Mouse (Mus musculus) heart, embryonic 14.5 days (tissue): ENCODE measurements at regions not wholly inside any gene's neighbourhood (a gene's known extent, or its start where the extent isn't known, plus 50 kb on each side); places are given as distances from the start of the nearest gene placed in this dataset.

Experiments used
- ATAC-seq: fragments of 200-750 bp; cut with Nextera tagmentation; 2 replicates; pipeline ENCODE4 v1.8.0; 2017; ENCODE audit warnings: low read depth, moderate TSS enrichment; ENCODE audit not compliant: insufficient number of reproducible peaks, insufficient read depth, low FRiP score
- H3K27ac ChIP-seq, 2 experiments: fragments of 200-500 bp in 1 of 2; fragments of 300-500 bp in 1 of 2; sonication (generic) in 1 of 2; replicated peaks in 1 of 2; 2 replicates each; pipeline ENCODE4 v1.5.1; 2012 to 2014; ENCODE audit warnings: low read depth in 2 of 2, low read length in 2 of 2, control low read depth in 1 of 2, mild to moderate bottlenecking in 1 of 2, mixed read lengths in 1 of 2; ENCODE audit not compliant: control insufficient read depth in 1 of 2, insufficient read depth in 1 of 2
- H3K27me3 ChIP-seq: fragments of 300-500 bp; sonication (generic); 2 replicates; pipeline ENCODE4 v1.6.1; 2014; ENCODE audit warnings: mild to moderate bottlenecking, low read length, control low read depth; ENCODE audit not compliant: control insufficient read depth, insufficient read depth
- H3K36me3 ChIP-seq: fragments of 300-500 bp; sonication (generic); 2 replicates; pipeline ENCODE4 v1.6.1; 2014; ENCODE audit warnings: mild to moderate bottlenecking, control low read depth, low read length, mixed read lengths; ENCODE audit not compliant: control insufficient read depth, insufficient read depth
- H3K4me1 ChIP-seq, 2 experiments: fragments of 200-500 bp in 1 of 2; fragments of 300-500 bp in 1 of 2; sonication (generic) in 1 of 2; 2 replicates each; pipeline ENCODE4 v1.6.1; 2012 to 2014; ENCODE audit warnings: low read length in 2 of 2, control low read depth in 1 of 2, mixed read lengths in 1 of 2; ENCODE audit not compliant: control insufficient read depth in 2 of 2, insufficient read depth in 2 of 2
- H3K4me2 ChIP-seq: fragments of 300-500 bp; sonication (generic); 2 replicates; pipeline ENCODE4 v1.6.1; 2014; ENCODE audit warnings: mild to moderate bottlenecking, low read length
- H3K4me3 ChIP-seq, 2 experiments: fragments of 200-500 bp in 1 of 2; fragments of 300-500 bp in 1 of 2; sonication (generic) in 1 of 2; 2 replicates each; pipeline ENCODE4 v1.5.1; 2012 to 2014; ENCODE audit warnings: low read length in 2 of 2, mild to moderate bottlenecking in 2 of 2, control low read depth in 1 of 2, low read depth in 1 of 2, moderate library complexity in 1 of 2; ENCODE audit not compliant: control insufficient read depth in 1 of 2, insufficient read depth in 1 of 2
- H3K9ac ChIP-seq: fragments of 300-500 bp; sonication (generic); 2 replicates; pipeline ENCODE4 v1.6.1; 2014; ENCODE audit warnings: mild to moderate bottlenecking, low read length
- H3K9me3 ChIP-seq: fragments of 300-500 bp; sonication (generic); 2 replicates; pipeline ENCODE4 v1.6.1; 2016; ENCODE audit warnings: low read length, control low read depth; ENCODE audit not compliant: control insufficient read depth
- WGBS: fragments of 180-500 bp; shearing (Covaris S2); extraction: QIAGEN DNeasy Blood & Tissue Kit; methylation state at CpG from one replicate; pipeline ENCODE4 v1.1.7; 2014; 5-methylcytosine and 5-hydroxymethylcytosine counted together

DNA sequence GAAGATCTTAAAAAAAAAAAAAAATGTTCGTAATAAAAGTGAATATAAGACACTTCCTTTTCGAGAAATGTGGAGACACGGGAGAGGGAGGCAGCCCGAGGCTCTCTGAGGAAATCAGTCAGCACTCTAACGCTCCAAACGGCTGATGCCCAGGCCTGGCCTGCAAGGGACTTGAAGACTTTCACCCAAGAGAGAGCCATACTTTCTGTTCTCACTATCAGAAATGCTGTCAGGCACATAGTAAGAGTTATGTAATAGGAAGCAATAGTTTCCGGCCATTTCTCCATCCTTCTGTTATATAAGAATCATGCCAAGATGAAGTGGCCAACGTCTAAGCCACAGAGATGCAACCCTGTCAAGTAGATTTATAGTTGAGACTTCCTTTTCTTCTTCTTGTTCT lies 140.3 kb downstream of the Gsdmc2 start:
- Histone ChIP-seq H3K4me2 (no peak overlapping the region), H3K36me3 (no peaks in the 10 kb centered on the region), H3K9me3 (no peaks in the 10 kb centered on the region), H3K27ac (no peak overlapping the region), H3K27me3 (no peaks in the 10 kb centered on the region), H3K9ac (no peak overlapping the region), H3K4me3 (no peak overlapping the region), H3K4me1 (no peaks in the 10 kb centered on the region)
- WGBS, result 86% methylated on average over 8 of the region's 8 CpGs
- no peak for ATAC-seq

DNA sequence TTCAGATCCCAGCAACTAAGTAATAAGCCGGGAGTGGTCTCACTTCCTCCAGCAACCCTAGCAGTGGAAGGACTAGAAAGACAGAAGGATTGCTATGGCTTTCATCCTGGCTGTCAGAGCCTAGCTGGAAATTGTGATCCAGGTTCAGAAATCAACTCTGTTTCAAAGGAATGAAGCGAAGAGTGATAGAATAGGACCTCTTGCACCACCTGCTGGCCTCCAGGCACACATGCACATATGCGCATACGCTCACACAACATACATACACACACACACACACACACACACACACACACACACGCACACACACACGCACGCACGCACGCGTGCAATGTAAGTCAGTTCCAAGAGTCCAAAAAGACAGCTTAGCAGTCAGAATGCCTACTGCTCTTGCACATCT lies 147.1 kb downstream of the Gsdmc2 start:
- 95% methylated on average over 10 of the region's 10 CpGs for WGBS
- Histone ChIP-seq H3K9me3 (no peaks in the 10 kb centered on the region), H3K27me3 (no peaks in the 10 kb centered on the region), H3K4me1 (no peaks in the 10 kb centered on the region), H3K9ac (no peak overlapping the region), H3K4me2 (no peak overlapping the region), H3K27ac (no peak overlapping the region), H3K36me3 (no peaks in the 10 kb centered on the region), H3K4me3 (no peak overlapping the region)
- no peak for ATAC-seq

DNA sequence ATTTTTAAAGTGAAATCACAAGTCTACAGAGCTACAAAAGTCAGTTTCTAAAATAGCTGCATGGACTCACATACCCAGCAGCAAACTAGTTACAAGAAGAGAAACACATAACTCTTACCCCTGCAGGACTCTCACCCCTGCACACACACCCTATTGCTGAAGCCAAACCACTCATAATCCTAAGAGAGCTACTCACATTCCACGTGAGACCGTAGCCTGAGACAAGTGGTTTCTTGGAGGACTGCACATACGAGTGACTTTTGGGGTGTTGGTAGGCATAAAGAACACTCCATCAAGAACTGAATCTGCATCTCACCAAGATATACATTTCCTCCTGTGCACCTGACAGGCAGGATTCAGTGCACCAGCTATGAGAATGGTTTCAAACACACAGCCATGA lies 150.8 kb downstream of the Gsdmc2 start:
- H3K9ac ChIP-seq, result no peak overlapping the region
- H3K27ac ChIP-seq, result no peak overlapping the region
- no peaks in the 10 kb centered on the region for H3K4me1 ChIP-seq
- H3K4me3 ChIP-seq, result no peak overlapping the region
- ATAC-seq, result no peak
- 56% methylated on average over 3 of the region's 3 CpGs for WGBS
- no peaks in the 10 kb centered on the region for H3K36me3 ChIP-seq
- no peaks in the 10 kb centered on the region for H3K9me3 ChIP-seq
- H3K4me2 ChIP-seq, result no peak overlapping the region
- no peaks in the 10 kb centered on the region for H3K27me3 ChIP-seq

DNA sequence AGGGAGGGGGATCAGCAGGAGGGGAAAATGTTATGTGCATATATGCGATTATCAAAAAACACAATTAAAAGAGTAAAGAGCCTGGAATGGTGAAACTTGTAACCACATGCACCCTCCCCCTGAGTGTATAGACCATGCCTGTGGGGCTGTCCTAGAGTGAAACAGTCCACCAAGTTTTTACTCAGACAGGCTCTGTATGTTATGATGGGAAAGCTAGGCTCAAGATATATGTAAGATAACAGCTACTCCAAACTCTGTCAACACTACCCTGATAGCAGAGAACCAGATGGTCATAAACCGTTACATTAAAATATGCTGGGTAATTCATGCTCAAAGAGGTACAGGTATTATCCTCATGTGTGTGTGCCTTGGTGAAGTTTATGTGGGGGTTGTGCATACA lies 151.4 kb downstream of the Gsdmc2 start:
- no peak overlapping the region for H3K9ac ChIP-seq
- no peak overlapping the region for H3K4me3 ChIP-seq
- 79% methylated on average over 2 of the region's 2 CpGs for WGBS
- no peaks in the 10 kb centered on the region for H3K27me3 ChIP-seq
- H3K4me1 ChIP-seq, result no peaks in the 10 kb centered on the region
- H3K36me3 ChIP-seq, result no peaks in the 10 kb centered on the region
- no peaks in the 10 kb centered on the region for H3K9me3 ChIP-seq
- H3K4me2 ChIP-seq, result no peak overlapping the region
- no peak for ATAC-seq
- no peak overlapping the region for H3K27ac ChIP-seq

DNA sequence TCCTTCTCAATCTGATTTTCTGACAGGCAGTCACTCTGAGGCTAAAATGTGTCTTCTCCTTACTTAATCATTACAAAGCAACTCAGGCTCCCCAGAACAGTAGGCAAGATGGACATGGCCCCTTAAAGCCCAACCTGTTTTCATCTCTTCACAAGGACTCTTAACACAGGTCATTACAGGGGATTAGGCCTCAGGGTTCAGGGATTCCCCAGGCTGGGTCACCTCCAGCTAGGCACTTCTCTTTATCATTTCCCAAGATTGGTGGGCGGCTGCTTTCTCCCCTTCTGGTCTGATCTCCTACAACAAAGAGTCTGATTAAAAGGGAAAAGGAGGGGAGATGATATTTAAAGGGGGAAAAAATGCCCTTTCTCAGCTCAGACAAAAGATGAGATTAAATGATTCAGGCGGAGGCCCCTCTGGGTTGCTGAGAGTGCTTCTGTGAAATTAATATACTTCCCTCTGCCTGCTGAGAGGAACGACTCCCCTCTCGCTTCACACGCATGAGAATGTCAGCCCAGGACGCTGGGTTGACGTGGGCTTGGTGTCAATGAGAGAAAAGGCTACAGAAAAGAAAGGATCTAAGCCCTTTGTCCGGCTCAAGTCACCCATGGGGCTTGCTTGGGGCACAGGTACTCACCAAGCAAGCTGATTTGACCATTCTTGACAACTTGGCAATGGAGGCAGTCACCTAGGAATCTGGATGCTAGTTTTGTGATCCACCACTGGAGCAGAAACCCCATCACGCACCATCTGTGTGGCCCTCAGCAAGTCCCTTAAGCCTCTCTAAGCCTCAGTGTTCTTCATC lies 152.3 kb downstream of the Gsdmc2 start:
- H3K27me3 ChIP-seq, result no peaks in the 10 kb centered on the region
- no peak overlapping the region for H3K9ac ChIP-seq
- H3K4me2 ChIP-seq, result no peak overlapping the region
- no peak overlapping the region for H3K27ac ChIP-seq
- 54% methylated on average over 9 of the region's 9 CpGs for WGBS
- H3K36me3 ChIP-seq, result no peaks in the 10 kb centered on the region
- ATAC-seq, result no peak
- no peaks in the 10 kb centered on the region for H3K4me1 ChIP-seq
- H3K4me3 ChIP-seq, result no peak overlapping the region
- H3K9me3 ChIP-seq, result 0 out of 2 replicates have a peak, but pooled peaks cover 2% of the 10 kb centered on the region

DNA sequence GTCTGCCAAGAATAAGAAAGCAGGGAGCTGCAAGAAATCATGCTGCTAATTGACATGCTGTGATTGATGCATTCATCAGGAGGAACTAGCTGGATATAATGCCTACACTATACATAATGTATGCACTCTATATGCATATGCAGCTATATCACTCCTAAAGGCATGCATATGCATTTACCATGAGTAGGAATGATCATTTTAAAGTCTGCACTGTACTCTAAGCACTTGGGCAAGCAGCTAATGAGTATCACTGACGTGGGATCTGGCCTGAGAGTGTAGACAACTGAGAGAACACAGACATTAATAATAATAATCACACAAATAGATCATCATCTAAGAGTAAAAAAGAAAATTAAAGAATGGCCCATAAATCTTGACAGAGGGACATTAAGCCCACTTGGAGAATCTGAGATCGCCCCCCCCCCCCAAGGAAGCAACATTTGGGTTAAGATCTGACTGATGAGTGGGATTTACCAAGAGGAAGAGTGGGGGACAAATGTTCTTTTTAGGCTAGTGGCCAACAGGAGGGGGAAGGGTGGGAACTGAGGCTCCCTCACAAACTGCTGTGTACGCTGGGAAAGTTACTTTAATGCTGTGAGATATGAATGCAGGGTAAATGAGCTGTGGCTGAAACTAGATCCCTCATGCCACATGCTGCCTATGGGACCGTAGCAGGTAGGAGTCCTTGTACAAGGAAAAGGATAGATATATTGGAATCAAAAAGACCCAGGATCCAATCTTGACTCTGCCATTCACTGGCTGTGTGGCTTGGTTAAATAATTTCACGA lies 155.0 kb downstream of the Gsdmc2 start:
- no peak overlapping the region for H3K4me2 ChIP-seq
- H3K27ac ChIP-seq, result no peak overlapping the region
- H3K4me3 ChIP-seq, result no peak overlapping the region
- H3K36me3 ChIP-seq, result no peaks in the 10 kb centered on the region
- no peaks in the 10 kb centered on the region for H3K27me3 ChIP-seq
- no peaks in the 10 kb centered on the region for H3K4me1 ChIP-seq
- H3K9me3 ChIP-seq, result 0 out of 2 replicates have a peak, but pooled peaks cover 2% of the 10 kb centered on the region
- H3K9ac ChIP-seq, result no peak overlapping the region
- WGBS, result 71% methylated on average over 5 of the region's 5 CpGs
- ATAC-seq, result no peak

DNA sequence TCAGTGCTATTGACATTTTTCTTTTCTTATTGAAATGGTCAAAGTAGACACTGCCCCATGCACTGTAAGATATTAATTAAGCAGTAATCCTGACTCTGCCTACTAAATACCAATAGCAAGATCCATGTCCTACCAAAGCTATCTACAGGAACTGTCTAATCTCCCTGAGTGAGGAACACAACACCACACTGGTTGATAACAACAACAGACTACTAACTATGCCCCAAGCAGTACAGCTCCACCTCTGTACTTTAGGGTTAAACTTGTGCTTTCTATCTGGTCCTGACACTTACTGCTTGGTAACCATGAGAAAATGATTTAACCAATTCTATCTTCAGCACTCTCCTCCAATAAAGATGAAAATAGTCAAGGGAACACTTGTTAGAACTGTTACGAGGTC lies 157.1 kb downstream of the Gsdmc2 start:
- no peak for ATAC-seq
- no peak overlapping the region for H3K4me2 ChIP-seq
- H3K4me3 ChIP-seq, result no peak overlapping the region
- H3K9me3 ChIP-seq, result 0 out of 2 replicates have a peak, but pooled peaks cover 2% of the 10 kb centered on the region
- H3K27ac ChIP-seq, result no peak overlapping the region
- no peaks in the 10 kb centered on the region for H3K27me3 ChIP-seq
- WGBS, result 95% methylated on average over 1 of the region's 1 CpGs
- H3K36me3 ChIP-seq, result no peaks in the 10 kb centered on the region
- no peaks in the 10 kb centered on the region for H3K4me1 ChIP-seq
- H3K9ac ChIP-seq, result no peak overlapping the region
